ENCODE assay signal across 22 mouse cellular contexts in genomic region chr9:61527491-61528056, GRCm38 (mm10).
A peak's percentile ranks its signal among the peaks of the same experiment; 100 is the strongest.
DNase-seq lines count a peak whose midpoint lies in the region; ATAC-seq and TF ChIP-seq lines count a peak whose summit lies in the region.
"Had no signal": no experiment of that assay in that cellular context is flagged by ENCODE, and none has a peak within 500 bp of the region (broad histone marks: within the 10 kb centered on the region; RNA-seq: fewer than 3 reads in every experiment).

No protein-coding gene starts in this region.

- peaks cover 24% of the 10 kb centered on the region for H3K4me1 ChIP-seq in forebrain, embryonic 11.5 days (replicated peaks; ENCODE audit: control insufficient read depth, insufficient read depth, low read length)
- no peaks in the 10 kb centered on the region for H3K4me1 ChIP-seq in forebrain, postnatal 0 days (ENCODE audit: insufficient read depth)
- H3K4me1 ChIP-seq in hindbrain, embryonic 10.5 days (replicated peaks): peaks cover 64% of the 10 kb centered on the region
- peaks cover 5% of the 10 kb centered on the region for H3K4me1 ChIP-seq in hindbrain, embryonic 11.5 days (replicated peaks; ENCODE audit: control insufficient read depth, insufficient read depth, low read length)
- no peaks in the 10 kb centered on the region for H3K4me1 ChIP-seq in lung, postnatal 0 days (ENCODE audit: insufficient read depth, low read depth, low read length)
- no peaks in the 10 kb centered on the region for H3K4me1 ChIP-seq in intestine, postnatal 0 days (replicated peaks; ENCODE audit: control insufficient read depth, insufficient read depth, low read length)

- TF ChIP-seq EP300 in lung, postnatal 0 days (IDR thresholded peaks at IDR 0.05): no peak

- H3K36me3 ChIP-seq in forebrain, embryonic 11.5 days (ENCODE audit: control insufficient read depth, insufficient read depth, low read length): no peaks in the 10 kb centered on the region
- no peaks in the 10 kb centered on the region for H3K36me3 ChIP-seq in forebrain, postnatal 0 days (ENCODE audit: insufficient read depth)
- no peaks in the 10 kb centered on the region for H3K36me3 ChIP-seq in hindbrain, embryonic 10.5 days
- no peaks in the 10 kb centered on the region for H3K36me3 ChIP-seq in hindbrain, embryonic 11.5 days (ENCODE audit: control insufficient read depth, insufficient read depth, low read length)
- no peaks in the 10 kb centered on the region for H3K36me3 ChIP-seq in lung, postnatal 0 days (ENCODE audit: insufficient read depth, low read length)
- no peaks in the 10 kb centered on the region for H3K36me3 ChIP-seq in intestine, postnatal 0 days (ENCODE audit: control insufficient read depth, insufficient read depth)
- H3K36me3 ChIP-seq: neural tube, embryonic 12.5 days had no signal

- 78% methylated on average over 5 of the region's 5 CpGs for WGBS in forebrain, embryonic 11.5 days
- WGBS in forebrain, postnatal 0 days: 74% methylated on average over 5 of the region's 5 CpGs
- WGBS in hindbrain, embryonic 10.5 days: 89% methylated on average over 5 of the region's 5 CpGs
- WGBS in hindbrain, embryonic 11.5 days: 79% methylated on average over 5 of the region's 5 CpGs
- WGBS in lung, postnatal 0 days: 53% methylated on average over 5 of the region's 5 CpGs
- whole genome bisulfite sequencing in intestine, postnatal 0 days: 68% methylated on average over 5 of the region's 5 CpGs

- TF ChIP-seq CTCF in forebrain, postnatal 0 days (IDR thresholded peaks at IDR 0.05; ENCODE audit: low read depth): no peak
- TF ChIP-seq CTCF in lung, postnatal 0 days (IDR thresholded peaks at IDR 0.05): no peak
- no peak for TF ChIP-seq CTCF in intestine, postnatal 0 days (IDR thresholded peaks at IDR 0.05; ENCODE audit: low read depth)

- no peak overlapping the region for H3K4me3 ChIP-seq in forebrain, embryonic 11.5 days (ENCODE audit: low read depth, low read length)
- no peak overlapping the region for H3K4me3 ChIP-seq in forebrain, postnatal 0 days (ENCODE audit: low read depth, low read length)
- H3K4me3 ChIP-seq in hindbrain, embryonic 10.5 days: no peak overlapping the region
- H3K4me3 ChIP-seq in hindbrain, embryonic 11.5 days (ENCODE audit: low read depth, low read length): no peak overlapping the region
- H3K4me3 ChIP-seq in lung, postnatal 0 days (ENCODE audit: low read depth, low read length): no peak overlapping the region
- no peak overlapping the region for H3K4me3 ChIP-seq in intestine, postnatal 0 days (ENCODE audit: low read depth, low read length)
- H3K4me3 ChIP-seq: left cerebral cortex, adult 2 months; neural tube, embryonic 12.5 days had no signal

- no peaks in the 10 kb centered on the region for H3K27me3 ChIP-seq in forebrain, embryonic 11.5 days (ENCODE audit: control insufficient read depth, insufficient read depth, low read length)
- no peaks in the 10 kb centered on the region for H3K27me3 ChIP-seq in forebrain, postnatal 0 days (ENCODE audit: insufficient read depth, low read length)
- H3K27me3 ChIP-seq in hindbrain, embryonic 10.5 days (ENCODE audit: insufficient read depth, poor library complexity, severe bottlenecking): peaks cover 8% of the 10 kb centered on the region; the same call in 1 of the 2 replicates
- H3K27me3 ChIP-seq in hindbrain, embryonic 11.5 days (ENCODE audit: control insufficient read depth, insufficient read depth, low read length): no peaks in the 10 kb centered on the region
- no peaks in the 10 kb centered on the region for H3K27me3 ChIP-seq in lung, postnatal 0 days (replicated peaks; ENCODE audit: insufficient read depth, low read length)
- no peaks in the 10 kb centered on the region for H3K27me3 ChIP-seq in intestine, postnatal 0 days (replicated peaks; ENCODE audit: control insufficient read depth, insufficient read depth, low read length)
- H3K27me3 ChIP-seq: neural tube, embryonic 12.5 days had no signal

- no peak overlapping the region for H3K27ac ChIP-seq in forebrain, embryonic 11.5 days (ENCODE audit: low read depth, low read length)
- H3K27ac ChIP-seq in forebrain, postnatal 0 days (ENCODE audit: low read depth, low read length): no peak overlapping the region
- peak overlapping the region; percentile 78 for H3K27ac ChIP-seq in hindbrain, embryonic 10.5 days
- H3K27ac ChIP-seq in hindbrain, embryonic 11.5 days (ENCODE audit: low read depth, low read length): no peak overlapping the region
- H3K27ac ChIP-seq in lung, postnatal 0 days (ENCODE audit: low read length): no peak overlapping the region
- no peak overlapping the region for H3K27ac ChIP-seq in intestine, postnatal 0 days (ENCODE audit: low read depth, low read length)
- H3K27ac ChIP-seq: left cerebral cortex, adult 2 months; neural tube, embryonic 12.5 days; stomach, postnatal 0 days had no signal

- peaks cover 2% of the 10 kb centered on the region; the same call in 1 of the 2 replicates for H3K9me3 ChIP-seq in forebrain, embryonic 11.5 days (ENCODE audit: control insufficient read depth, low read length)
- peaks cover 4% of the 10 kb centered on the region; the same call in 1 of the 2 replicates for H3K9me3 ChIP-seq in forebrain, postnatal 0 days (ENCODE audit: low read length)
- H3K9me3 ChIP-seq in hindbrain, embryonic 10.5 days: peaks cover 6% of the 10 kb centered on the region
- H3K9me3 ChIP-seq in hindbrain, embryonic 11.5 days (ENCODE audit: control insufficient read depth, low read length): no peaks in the 10 kb centered on the region
- peaks cover 2% of the 10 kb centered on the region; the same call in 1 of the 2 replicates for H3K9me3 ChIP-seq in lung, postnatal 0 days (ENCODE audit: low read length)
- H3K9me3 ChIP-seq in intestine, postnatal 0 days (ENCODE audit: control insufficient read depth): no peaks in the 10 kb centered on the region

- DNase-seq in forebrain, embryonic 11.5 days (ENCODE audit: low spot score): no peak
- no peak for DNase-seq in forebrain, postnatal 0 days
- DNase-seq in hindbrain, embryonic 10.5 days (ENCODE audit: low spot score): no peak
- no peak for DNase-seq in hindbrain, embryonic 11.5 days (ENCODE audit: low spot score)
- DNase-seq in 3134 (ENCODE audit: extremely low read depth, insufficient read length, low spot score): peak; percentile 31
- DNase-seq in Muller cell, postnatal 12 days (ENCODE audit: inconsistent ontology term): peak; percentile 29
- no peak for DNase-seq in lung, postnatal 0 days (ENCODE audit: low spot score)
- DNase-seq: adrenal gland, postnatal 36 days; cerebellum, adult 2 months; cerebellum, postnatal 36 days; kidney, adult 2 months; kidney, postnatal 4 days; layer of hippocampus, adult 9-11 months; left cerebral cortex, postnatal 4 days; liver; lung, postnatal 10 days; right cerebral cortex, adult 18-20 months had no signal

- no peak for ATAC-seq in forebrain, embryonic 11.5 days (replicated peaks; ENCODE audit: low FRiP score)
- no peak for ATAC-seq in forebrain, postnatal 0 days
- ATAC-seq in hindbrain, embryonic 11.5 days (ENCODE audit: low FRiP score): no peak
- no peak for ATAC-seq in lung, postnatal 0 days
- no peak for ATAC-seq in intestine, postnatal 0 days
- ATAC-seq: activated CD4-positive, CD25-positive, alpha-beta regulatory T cell, adult 4 months had no signal

- H3K9ac ChIP-seq in forebrain, embryonic 11.5 days (ENCODE audit: low read length): 0 out of 2 replicates have a peak overlapping the region, but pooled peaks have one; percentile 4
- H3K9ac ChIP-seq in forebrain, postnatal 0 days: no peak overlapping the region
- no peak overlapping the region for H3K9ac ChIP-seq in hindbrain, embryonic 11.5 days (ENCODE audit: low read depth, low read length)
- H3K9ac ChIP-seq in lung, postnatal 0 days (replicated peaks; ENCODE audit: low read depth): no peak overlapping the region
- H3K9ac ChIP-seq in intestine, postnatal 0 days (ENCODE audit: low read depth, low read length): no peak overlapping the region
- H3K9ac ChIP-seq: neural tube, embryonic 12.5 days had no signal

- no peak overlapping the region for H3K4me2 ChIP-seq in forebrain, embryonic 11.5 days (ENCODE audit: low read depth, low read length, severe bottlenecking)
- no peak overlapping the region for H3K4me2 ChIP-seq in forebrain, postnatal 0 days (ENCODE audit: low read depth)
- no peak overlapping the region for H3K4me2 ChIP-seq in hindbrain, embryonic 11.5 days (replicated peaks; ENCODE audit: low read depth, low read length)
- H3K4me2 ChIP-seq in lung, postnatal 0 days (replicated peaks; ENCODE audit: low read depth, low read length): no peak overlapping the region
- H3K4me2 ChIP-seq in intestine, postnatal 0 days (replicated peaks; ENCODE audit: low read depth): no peak overlapping the region
- H3K4me2 ChIP-seq: neural tube, embryonic 12.5 days had no signal

Comparison
In these comparisons a context has a peak if more than half of its experiments do, and no peak if none do; other contexts are left out.
1. DNase-seq: peak in 3134 (single experiment) and Muller cell, postnatal 12 days (single experiment); none in forebrain, embryonic 11.5 days (single experiment), forebrain, postnatal 0 days (single experiment), hindbrain, embryonic 10.5 days (single experiment), hindbrain, embryonic 11.5 days (single experiment) and lung, postnatal 0 days (single experiment).